Mouse (Mus musculus) thymus, postnatal 0 days (tissue): ENCODE results near the gene Atrx. TPM values are rescaled to one million over a fixed set of nuclear protein-coding genes. Genes with fewer than 3 reads are reported as not detected.

Source experiments
- DNase-seq: peaks from one replicate; pipeline ENCODE4 v3.0.0-alpha.2; 2015; ENCODE audit warnings: low spot score
- polyA plus RNA-seq: library from polyadenylated mRNA; unstranded; fragments of >200 nt; fragmentation: Nextera tagmentation; extraction: Ambion mirVana; gene quantifications from 2 replicates; pipeline ENCODE4 v1.2.1, GENCODE M21; 2015

Gene Atrx
- polyA plus RNA-seq, 1 experiment from 2014 or later, result 190 TPM

- DNase-seq, result no peak
Observed at GRCm38 (mm10) chrX:105773281-105773680, 155.9 kb downstream of the Atrx start.

- DNase-seq, result no peak
Observed at GRCm38 (mm10) chrX:105767932-105768331, 161.3 kb downstream of the Atrx start.

- DNase-seq, result no peak
Observed at GRCm38 (mm10) chrX:105767177-105767764, 161.9 kb downstream of the Atrx start.

- no peak for DNase-seq
Observed at GRCm38 (mm10) chrX:105766013-105766412, 163.2 kb downstream of the Atrx start.

- DNase-seq, result no peak
Observed at GRCm38 (mm10) chrX:105765005-105765706, 164.0 kb downstream of the Atrx start.

- DNase-seq, result peak; percentile 3
Observed at GRCm38 (mm10) chrX:105764162-105765004, 164.8 kb downstream of the Atrx start, which contains the start of gene Fgf16. Fgf16 (plus strand) TSS chrX:105764279.

GRCm38 (mm10) chrX:105763612-105764011, 165.6 kb downstream of the Atrx start:
- no peak for DNase-seq

- no peak for DNase-seq
Observed at GRCm38 (mm10) chrX:105762847-105763527, 166.2 kb downstream of the Atrx start.

Other genes with a start within 250 kb of the Atrx start
- 0.43 and 0.49 TPM in 2 replicates for gene Fgf16, start 165.1 kb downstream of the Atrx start, polyA plus RNA-seq
- gene Magt1, start 82.5 kb upstream of the Atrx start, polyA plus RNA-seq, result 43.2 and 44.9 TPM in 2 replicates
- 400 and 489 TPM in 2 replicates for gene Cox7b, start 86.3 kb upstream of the Atrx start, polyA plus RNA-seq
- gene Atp7a, start 97.9 kb upstream of the Atrx start, polyA plus RNA-seq, result 9.1 and 9.5 TPM in 2 replicates
- gene Tlr13, start 213.8 kb upstream of the Atrx start, polyA plus RNA-seq, result 0.87 and 0.89 TPM in 2 replicates